Mouse (Mus musculus) bone marrow, adult 2 months (tissue): Measurements from ENCODE around the gene Trpm6.

Source experiments
- CTCF ChIP-seq: fragments of 200-500 bp; IDR thresholded peaks from 2 replicates; pipeline ENCODE4 v1.5.1; 2011; ENCODE audit warnings: low read length, control low read depth; ENCODE audit not compliant: control insufficient read depth, insufficient read depth
- POLR2A ChIP-seq: fragments of 200-500 bp; IDR thresholded peaks from 2 replicates; pipeline ENCODE4 v1.6.1; 2011; ENCODE audit warnings: low read depth, mild to moderate bottlenecking, control low read depth, low read length, borderline replicate concordance; ENCODE audit not compliant: control insufficient read depth

DNA sequence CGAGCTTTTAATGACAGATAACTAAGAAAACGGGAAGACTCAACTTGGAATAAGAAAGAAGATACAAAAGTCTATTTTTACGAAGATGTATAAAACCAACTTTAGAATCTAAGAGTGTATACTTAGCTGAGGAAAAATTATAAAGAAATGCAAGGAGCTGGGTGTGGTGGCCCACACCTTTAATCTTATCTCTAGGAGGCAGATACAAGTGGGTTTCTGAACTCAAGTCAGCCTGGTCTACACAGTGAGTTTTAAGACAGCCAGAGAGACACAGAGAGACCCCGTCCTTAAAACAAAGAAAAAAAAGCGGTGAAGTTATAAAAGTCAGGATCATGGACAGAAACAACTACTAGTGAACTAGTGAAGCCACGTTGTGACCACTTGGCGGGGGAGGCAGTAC, 10.6 kb upstream of the Trpm6 start:
- no peak for TF ChIP-seq CTCF
- TF ChIP-seq POLR2A: no peak
